ENCODE assay signal across 9 mouse cellular contexts in the genomic region with DNA sequence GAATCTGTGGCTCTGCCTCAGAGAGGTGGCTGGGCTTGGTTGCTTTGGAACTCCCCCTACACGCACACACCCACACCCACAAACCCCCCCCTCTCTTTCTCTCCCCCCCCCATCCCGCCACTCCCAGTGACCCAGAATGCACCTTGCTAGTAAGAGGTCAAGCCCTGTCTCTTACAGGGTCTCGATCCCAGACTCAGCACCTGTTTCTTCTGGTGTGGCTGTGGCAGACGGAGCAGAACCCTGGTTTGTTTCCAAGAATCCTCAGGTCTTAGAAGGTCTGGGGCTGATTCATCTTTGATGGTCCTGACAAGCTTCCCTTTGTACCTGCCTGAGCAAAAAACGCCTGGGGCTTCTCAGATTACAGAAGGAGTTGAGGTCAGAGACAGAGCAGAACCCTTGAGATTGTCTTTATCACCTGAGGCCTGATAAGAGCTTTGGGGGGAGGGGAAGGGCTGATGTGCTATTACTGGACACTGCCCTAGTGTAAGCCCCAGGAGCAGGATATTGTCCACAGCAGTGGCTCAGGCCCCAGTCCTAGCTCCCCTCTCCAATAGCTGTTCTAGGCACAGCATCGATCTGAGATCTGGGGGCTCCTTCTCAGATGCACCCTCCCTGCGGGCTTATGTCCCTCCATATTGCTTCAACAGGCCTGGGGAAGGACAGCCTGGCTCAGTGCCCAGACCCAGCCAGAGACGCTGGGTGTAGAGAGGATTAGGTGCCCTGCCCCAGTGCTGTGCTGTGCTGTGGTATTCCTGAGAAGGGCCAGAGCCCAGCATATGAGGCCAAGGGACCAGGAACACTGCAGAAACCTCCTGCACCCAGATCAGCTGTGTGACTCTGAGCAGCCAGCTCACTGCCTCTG. TPM values are rescaled to one million over a fixed set of nuclear protein-coding genes. Genes with fewer than 3 reads are reported as not detected.
A peak's percentile ranks its signal among the peaks of the same experiment; 100 is the strongest.
DNase-seq lines count a peak whose midpoint lies in the region; ATAC-seq and TF ChIP-seq lines count a peak whose summit lies in the region.
"Had no signal": no experiment of that assay in that cellular context is flagged by ENCODE, and none has a peak within 500 bp of the region (broad histone marks: within the 10 kb centered on the region; RNA-seq: fewer than 3 reads in every experiment).

No protein-coding gene starts in this region.

- 47% methylated on average over 8 of the region's 8 CpGs for WGBS in embryonic facial prominence, embryonic 12.5 days
- WGBS in lung, postnatal 0 days, result 39% methylated on average over 7 of the region's 8 CpGs

- ATAC-seq in embryonic facial prominence, embryonic 12.5 days (ENCODE audit: insufficient number of reproducible peaks, insufficient read depth, low FRiP score, low TSS enrichment), result 0 out of 2 replicates have a peak, but pooled peaks have one; percentile 17
- peak; percentile 57; the same call in 1 of the 2 replicates for ATAC-seq in lung, postnatal 0 days

- no peak overlapping the region for H3K4me3 ChIP-seq in embryonic facial prominence, embryonic 12.5 days
- no peak overlapping the region for H3K4me3 ChIP-seq in lung, postnatal 0 days (ENCODE audit: low read depth, low read length)
- H3K4me3 ChIP-seq: erythroblast, embryonic 14.5 days had no signal

- no peak overlapping the region for H3K27ac ChIP-seq in embryonic facial prominence, embryonic 12.5 days
- no peak overlapping the region; the same call in 1 of the 2 replicates for H3K27ac ChIP-seq in lung, postnatal 0 days (ENCODE audit: low read length)

- TF ChIP-seq EP300 in lung, postnatal 0 days (IDR thresholded peaks at IDR 0.05), result no peak

- peak; percentile 36 for DNase-seq in left cerebral cortex, postnatal 4 days
- no peak for DNase-seq in left cerebral cortex, adult 18-20 months (ENCODE audit: low spot score in 2 of 2)
- peak; percentile 45 for DNase-seq in adrenal gland, postnatal 25 days
- DNase-seq in lung, postnatal 0 days (ENCODE audit: low spot score), result no peak
- no peak for DNase-seq in cerebellum, postnatal 4 days (ENCODE audit: low spot score in 2 of 2)
- DNase-seq in layer of hippocampus, adult 9-11 months, result no peak
- DNase-seq: right cerebral cortex, adult 18-20 months had no signal

- intact Hi-C loops in left cerebral cortex, postnatal 4 days (cut with DNase I), result no loop called here

- H3K9ac ChIP-seq in embryonic facial prominence, embryonic 12.5 days, result no peak overlapping the region
- H3K9ac ChIP-seq in lung, postnatal 0 days (replicated peaks; ENCODE audit: low read depth), result no peak overlapping the region

- no peaks in the 10 kb centered on the region for H3K9me3 ChIP-seq in embryonic facial prominence, embryonic 12.5 days
- H3K9me3 ChIP-seq in lung, postnatal 0 days (ENCODE audit: low read length), result no peaks in the 10 kb centered on the region

- H3K36me3 ChIP-seq in embryonic facial prominence, embryonic 12.5 days, result no peaks in the 10 kb centered on the region
- H3K36me3 ChIP-seq in lung, postnatal 0 days (ENCODE audit: insufficient read depth, low read length), result no peaks in the 10 kb centered on the region

- H3K27me3 ChIP-seq in embryonic facial prominence, embryonic 12.5 days, result no peaks in the 10 kb centered on the region
- no peaks in the 10 kb centered on the region for H3K27me3 ChIP-seq in lung, postnatal 0 days (replicated peaks; ENCODE audit: insufficient read depth, low read length)

- no peak for TF ChIP-seq CTCF in lung, postnatal 0 days (IDR thresholded peaks at IDR 0.05)

- no peak overlapping the region for H3K4me2 ChIP-seq in embryonic facial prominence, embryonic 12.5 days (replicated peaks)
- H3K4me2 ChIP-seq in lung, postnatal 0 days (replicated peaks; ENCODE audit: low read depth, low read length), result no peak overlapping the region

- H3K4me1 ChIP-seq in embryonic facial prominence, embryonic 12.5 days, result peaks cover 17% of the 10 kb centered on the region
- peaks cover 5% of the 10 kb centered on the region for H3K4me1 ChIP-seq in lung, postnatal 0 days (ENCODE audit: insufficient read depth, low read depth, low read length)

RNA-seq across cellular contexts. Expression of gene Mmp15, which starts 6.7 kb away (rescaled TPM):
- 10 to 100 TPM; 40.0 to 44.2 TPM for total RNA-seq in left cerebral cortex, postnatal 4 days (2021)
- 10 to 100 TPM; 12.6 to 15.3 TPM for total RNA-seq in left cerebral cortex, adult 18-20 months (2021)
- 8.7 and 10.5 TPM in 2 replicates for total RNA-seq in adrenal gland, postnatal 25 days (2021)
- polyA plus RNA-seq in embryonic facial prominence, embryonic 12.5 days (2016; fragmentation: Nextera tagmentation; extraction: Ambion mirVana), result 17.6 and 17.9 TPM in 2 replicates
- polyA plus RNA-seq in lung, postnatal 0 days (2015; fragmentation: Nextera tagmentation; extraction: Ambion mirVana), result 25.8 and 26.0 TPM in 2 replicates

RNA-seq across cellular contexts. Expression of gene Usb1, which starts 26.7 kb away (rescaled TPM):
- 10 to 100 TPM; 26.5 to 32.8 TPM for total RNA-seq in left cerebral cortex, postnatal 4 days (2021)
- 10 to 100 TPM; 11.6 to 12.3 TPM for total RNA-seq in left cerebral cortex, adult 18-20 months (2021)
- total RNA-seq in adrenal gland, postnatal 25 days (2021), result 22.4 and 23.0 TPM in 2 replicates
- 44.8 and 48.2 TPM in 2 replicates for polyA plus RNA-seq in embryonic facial prominence, embryonic 12.5 days (2016; fragmentation: Nextera tagmentation; extraction: Ambion mirVana)
- 33.8 and 39.2 TPM in 2 replicates for polyA plus RNA-seq in lung, postnatal 0 days (2015; fragmentation: Nextera tagmentation; extraction: Ambion mirVana)

RNA-seq across cellular contexts. Expression of gene Zfp319, which starts 27.0 kb away (rescaled TPM):
- total RNA-seq in left cerebral cortex, postnatal 4 days (2021), result 10 to 100 TPM; 26.8 to 29.6 TPM
- 10 to 100 TPM; 17.2 to 18.3 TPM for total RNA-seq in left cerebral cortex, adult 18-20 months (2021)
- total RNA-seq in adrenal gland, postnatal 25 days (2021), result 11.3 and 13.6 TPM in 2 replicates
- 14.2 and 14.4 TPM in 2 replicates for polyA plus RNA-seq in embryonic facial prominence, embryonic 12.5 days (2016; fragmentation: Nextera tagmentation; extraction: Ambion mirVana)
- polyA plus RNA-seq in lung, postnatal 0 days (2015; fragmentation: Nextera tagmentation; extraction: Ambion mirVana), result 5.9 and 6.0 TPM in 2 replicates

RNA-seq across cellular contexts. Expression of gene Tepp, which starts 48.4 kb away (rescaled TPM):
- 1 to 10 TPM; 3.5 to 4.2 TPM for total RNA-seq in left cerebral cortex, postnatal 4 days (2021)
- not detected for total RNA-seq in left cerebral cortex, adult 18-20 months (2021)
- 0.76 TPM in 1 of 2 replicates, not detected in the other for total RNA-seq in adrenal gland, postnatal 25 days (2021)
- 0.99 TPM in 1 of 2 replicates, not detected in the other for polyA plus RNA-seq in embryonic facial prominence, embryonic 12.5 days (2016; fragmentation: Nextera tagmentation; extraction: Ambion mirVana)
- 1.3 and 2.1 TPM in 2 replicates for polyA plus RNA-seq in lung, postnatal 0 days (2015; fragmentation: Nextera tagmentation; extraction: Ambion mirVana)
- polyA plus RNA-seq: erythroblast, embryonic 14.5 days had no signal

RNA-seq across cellular contexts. Expression of gene Cngb1, which starts 52.4 kb away (rescaled TPM):
- under 1 TPM; 0.42 to 0.58 TPM for total RNA-seq in left cerebral cortex, postnatal 4 days (2021)
- under 1 TPM; 0.16 to 0.49 TPM for total RNA-seq in left cerebral cortex, adult 18-20 months (2021)
- total RNA-seq in adrenal gland, postnatal 25 days (2021), result 0.52 and 1.6 TPM in 2 replicates
- 0.13 and 0.17 TPM in 2 replicates for polyA plus RNA-seq in embryonic facial prominence, embryonic 12.5 days (2016; fragmentation: Nextera tagmentation; extraction: Ambion mirVana)
- 3.3 and 4.0 TPM in 2 replicates for polyA plus RNA-seq in lung, postnatal 0 days (2015; fragmentation: Nextera tagmentation; extraction: Ambion mirVana)
- polyA plus RNA-seq: erythroblast, embryonic 14.5 days had no signal

Comparison
In these comparisons a context has a peak if more than half of its experiments do, and no peak if none do; other contexts are left out.
1. DNase-seq: peak in left cerebral cortex, postnatal 4 days (single experiment) and adrenal gland, postnatal 25 days (single experiment); none in left cerebral cortex, adult 18-20 months (0 of 2), lung, postnatal 0 days (single experiment), cerebellum, postnatal 4 days (0 of 2) and layer of hippocampus, adult 9-11 months (single experiment).